Mouse (Mus musculus): Measurements from ENCODE around the gene Tef.

DNA sequence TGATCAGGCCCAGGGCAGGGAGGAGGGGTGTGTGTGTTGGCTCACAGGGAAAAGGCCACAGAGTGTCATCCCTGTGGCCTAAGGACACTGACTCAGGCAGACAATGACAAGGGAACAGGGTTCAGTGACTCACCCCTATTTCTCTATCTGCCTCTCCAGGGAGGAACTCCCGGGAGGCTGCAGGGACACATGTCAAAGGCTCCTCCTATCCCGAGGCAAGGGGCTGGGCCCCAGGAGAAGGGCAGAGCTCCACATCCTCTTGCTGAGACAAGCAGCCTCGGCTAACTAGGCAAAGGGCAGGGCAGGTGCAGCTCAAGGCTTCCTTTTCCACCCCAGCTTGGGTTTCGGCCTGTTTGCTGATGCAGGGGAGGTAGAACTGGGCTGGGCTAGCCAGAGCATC lies 43.5 kb downstream of the Tef start:
- TF ChIP-seq TAL1 (conservative IDR thresholded peaks at IDR 0.05; ENCODE audit: low read depth, low read length) (no peak), CTCF (IDR thresholded peaks at IDR 0.05; ENCODE audit: low read depth, low read length) (no peak), GATA1 (IDR thresholded peaks at IDR 0.05; ENCODE audit: borderline replicate concordance, low read length) (no peak)
